Mouse (Mus musculus) embryonic facial prominence, embryonic 14.5 days (tissue): ENCODE measurements around the gene Tex11. TPM values are rescaled to one million over a fixed set of nuclear protein-coding genes. Genes with fewer than 3 reads are reported as not detected.
"Not testable (repeated sequence)": the region's sequence is repeated elsewhere in the genome, so short reads cannot be mapped to it uniquely, and the experiment has no call there.

Source experiments
- ATAC-seq: fragments of 200-750 bp; cut with Nextera tagmentation; 2 replicates; pipeline ENCODE4 v1.8.0; 2017; ENCODE audit warnings: low read depth, moderate number of reproducible peaks, moderate TSS enrichment
- DNase-seq: peaks from one replicate; pipeline ENCODE4 v3.0.0-alpha.2; 2015; ENCODE audit warnings: low spot score
- H3K27ac ChIP-seq: fragments of 300-500 bp; sonication (generic); replicated peaks from 2 replicates; pipeline ENCODE4 v1.5.1; 2014; ENCODE audit warnings: low read depth, mild to moderate bottlenecking, low read length, moderate library complexity
- H3K27me3 ChIP-seq: fragments of 300-500 bp; sonication (generic); replicated peaks from 2 replicates; pipeline ENCODE4 v1.6.1; 2014; ENCODE audit warnings: low read length; ENCODE audit not compliant: control insufficient read depth, insufficient read depth
- H3K36me3 ChIP-seq: fragments of 300-500 bp; sonication (generic); 2 replicates; pipeline ENCODE4 v1.6.1; 2014; ENCODE audit warnings: low read length, mixed read lengths; ENCODE audit not compliant: control insufficient read depth, insufficient read depth
- H3K4me1 ChIP-seq: fragments of 300-500 bp; sonication (generic); 2 replicates; pipeline ENCODE4 v1.6.1; 2014; ENCODE audit warnings: antibody characterized with exemption, low read length; ENCODE audit not compliant: control insufficient read depth, insufficient read depth
- H3K4me2 ChIP-seq: fragments of 300-500 bp; sonication (generic); 2 replicates; pipeline ENCODE4 v1.6.1; 2014; ENCODE audit warnings: low read depth, mild to moderate bottlenecking, low read length, moderate library complexity, mixed read lengths
- H3K4me3 ChIP-seq: fragments of 300-500 bp; sonication (generic); 2 replicates; pipeline ENCODE4 v1.5.1; 2014; ENCODE audit warnings: low read depth, mild to moderate bottlenecking, low read length
- H3K9ac ChIP-seq: fragments of 300-500 bp; sonication (generic); 2 replicates; pipeline ENCODE4 v1.6.1; 2014; ENCODE audit warnings: low read depth, mild to moderate bottlenecking, low read length, moderate library complexity, mixed read lengths
- H3K9me3 ChIP-seq: fragments of 300-500 bp; sonication (generic); 2 replicates; pipeline ENCODE4 v1.6.1; 2016; ENCODE audit warnings: low read length; ENCODE audit not compliant: control insufficient read depth
- WGBS: fragments of 180-500 bp; shearing (Covaris S2); extraction: QIAGEN DNeasy Blood & Tissue Kit; methylation state at CpG from one replicate; pipeline ENCODE4 v1.1.7; 2014; 5-methylcytosine and 5-hydroxymethylcytosine counted together
- polyA plus RNA-seq: library from polyadenylated mRNA; unstranded; fragments of >200 nt; fragmentation: Nextera tagmentation; extraction: Ambion mirVana; gene quantifications from 2 replicates; pipeline ENCODE4 v1.2.1, GENCODE M21; 2014

The Tex11 gene
- polyA plus RNA-seq: 0.08 and 0.38 TPM in 2 replicates

DNA sequence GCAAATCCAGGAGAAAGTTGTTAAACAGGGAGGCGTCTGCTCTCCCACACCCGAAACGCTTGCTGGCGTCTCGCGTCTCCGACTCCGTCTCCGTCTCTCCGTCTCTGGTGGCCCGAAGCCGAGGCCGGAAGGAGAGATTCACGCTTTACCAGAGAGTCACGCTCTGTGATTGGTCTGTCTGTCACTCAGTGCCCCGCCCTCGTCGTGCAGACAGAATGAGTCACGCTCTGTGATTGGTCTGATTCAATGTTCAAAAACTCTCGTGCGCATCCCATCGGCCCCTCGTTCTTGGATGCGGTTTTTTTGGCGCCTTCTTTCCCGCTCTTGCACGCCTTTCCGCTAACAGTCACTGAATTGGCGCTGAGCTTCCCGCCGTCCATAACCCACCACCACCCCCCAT is at the start of gene Tex11:
Tex11 (minus strand) TSS at position 127 of the 400 bp plus-strand sequence.
- Histone ChIP-seq H3K9ac (no peak within 1 kb of the TSS), H3K4me3 (no peak within 1 kb of the TSS), H3K4me1 (no peaks in the 10 kb centered on the region), H3K4me2 (no peak within 1 kb of the TSS), H3K27ac (no peak within 1 kb of the TSS), H3K36me3 (no peaks in the 10 kb centered on the region), H3K27me3 (no peaks in the 10 kb centered on the region), H3K9me3 (no peaks in the 10 kb centered on the region)
- 88% methylated on average over 31 of the region's 31 CpGs for WGBS
- DNase-seq: no peak
- ATAC-seq: no peak

GRCm38 (mm10) chrX:101085920-101086319 is 26.5 kb upstream of the Tex11 start, which contains the start of gene Slc7a3:
Gene Slc7a3 (minus strand): TSS chrX:101086020.
- no peak for DNase-seq
- no peak for ATAC-seq
- H3K4me3 ChIP-seq: peak within 1 kb of the TSS; percentile 28
- peak within 1 kb of the TSS; percentile 52 for H3K4me2 ChIP-seq
- H3K9ac ChIP-seq: no peak within 1 kb of the TSS
- H3K27ac ChIP-seq: no peak within 1 kb of the TSS
- peaks cover 21% of the 10 kb centered on the region; the same call in 1 of the 2 replicates for H3K27me3 ChIP-seq
- H3K4me1 ChIP-seq: no peaks in the 10 kb centered on the region
- 36% methylated on average over 11 of the region's 11 CpGs for WGBS
- H3K36me3 ChIP-seq: no peaks in the 10 kb centered on the region
- no peaks in the 10 kb centered on the region for H3K9me3 ChIP-seq

GRCm38 (mm10) chrX:101085211-101085610 is 25.7 kb upstream of the Tex11 start:
- not testable (repeated sequence) for H3K9ac ChIP-seq, H3K36me3 ChIP-seq, H3K27ac ChIP-seq, ATAC-seq, H3K9me3 ChIP-seq, H3K4me1 ChIP-seq, DNase-seq
- 18% methylated on average over 4 of the region's 9 CpGs for WGBS
- peaks cover 21% of the 10 kb centered on the region; the same call in 1 of the 2 replicates for H3K27me3 ChIP-seq
- peak overlapping the region; percentile 52 for H3K4me2 ChIP-seq
- H3K4me3 ChIP-seq: peak overlapping the region; percentile 28

DNA sequence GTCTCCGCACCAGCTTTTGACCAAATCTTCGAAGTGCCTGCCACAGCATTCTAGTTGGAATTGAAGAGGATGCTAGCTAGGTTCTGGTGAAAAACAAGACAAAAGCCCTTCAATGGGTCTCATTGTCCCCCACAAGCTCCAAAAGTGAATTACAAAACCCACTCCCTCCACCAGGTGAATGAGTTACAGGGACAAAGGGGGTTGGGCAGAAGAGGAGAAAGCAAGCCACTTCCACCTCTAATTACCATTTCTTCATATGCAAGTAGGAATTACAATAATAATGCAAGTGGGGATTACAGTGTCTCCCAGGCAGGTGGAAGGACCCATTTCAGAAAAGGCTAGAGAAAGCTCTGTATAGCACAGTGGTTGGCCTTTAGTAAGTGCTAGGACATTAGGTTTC is 24.7 kb upstream of the Tex11 start:
- Histone ChIP-seq H3K36me3 (no peaks in the 10 kb centered on the region), H3K4me1 (no peaks in the 10 kb centered on the region), H3K4me3 (no peak overlapping the region), H3K9ac (no peak overlapping the region), H3K27ac (no peak overlapping the region), H3K4me2 (peak overlapping the region; percentile 52), H3K9me3 (no peaks in the 10 kb centered on the region), H3K27me3 (peaks cover 21% of the 10 kb centered on the region; the same call in 1 of the 2 replicates)
- DNase-seq (no peak), ATAC-seq (no peak)
- 55% methylated on average over 2 of the region's 2 CpGs for WGBS

DNA sequence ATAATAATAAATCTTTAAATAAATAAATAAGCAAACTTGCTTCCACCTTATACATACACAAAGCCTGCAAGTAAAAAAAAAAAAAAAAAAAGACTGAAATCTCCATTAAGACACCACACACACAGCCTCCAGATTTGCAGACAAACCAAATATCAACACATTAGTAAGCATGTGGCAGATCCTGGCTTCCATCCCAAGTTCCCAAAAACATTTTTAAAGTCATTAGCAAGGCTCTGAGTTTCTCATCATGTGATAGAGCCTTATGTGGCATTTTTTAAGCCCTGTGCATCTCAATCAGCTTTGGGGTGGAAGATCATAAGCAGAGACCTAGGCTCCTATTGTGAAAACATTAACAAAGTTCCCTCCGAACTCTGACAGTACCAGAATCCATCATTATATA is 5.8 kb upstream of the Tex11 start:
- no peak overlapping the region for H3K4me3 ChIP-seq
- H3K4me1 ChIP-seq: no peaks in the 10 kb centered on the region
- DNase-seq (no peak), ATAC-seq (no peak)
- no peak overlapping the region for H3K4me2 ChIP-seq
- no peak overlapping the region for H3K9ac ChIP-seq
- H3K27me3 ChIP-seq: 0 out of 2 replicates have a peak, but pooled peaks cover 2% of the 10 kb centered on the region
- H3K9me3 ChIP-seq: no peaks in the 10 kb centered on the region
- no peak overlapping the region for H3K27ac ChIP-seq
- no peaks in the 10 kb centered on the region for H3K36me3 ChIP-seq
- 67% methylated on average over 1 of the region's 1 CpGs for WGBS

GRCm38 (mm10) chrX:101063503-101063902 is 4.0 kb upstream of the Tex11 start:
- Histone ChIP-seq H3K27me3 (0 out of 2 replicates have a peak, but pooled peaks cover 2% of the 10 kb centered on the region), H3K9me3 (no peaks in the 10 kb centered on the region), H3K36me3 (no peaks in the 10 kb centered on the region), H3K4me3 (no peak overlapping the region), H3K9ac (no peak overlapping the region), H3K4me1 (no peaks in the 10 kb centered on the region), H3K4me2 (no peak overlapping the region), H3K27ac (no peak overlapping the region)
- no peak for ATAC-seq
- 50% methylated on average over 2 of the region's 2 CpGs for WGBS
- peak; percentile 6 for DNase-seq

DNA sequence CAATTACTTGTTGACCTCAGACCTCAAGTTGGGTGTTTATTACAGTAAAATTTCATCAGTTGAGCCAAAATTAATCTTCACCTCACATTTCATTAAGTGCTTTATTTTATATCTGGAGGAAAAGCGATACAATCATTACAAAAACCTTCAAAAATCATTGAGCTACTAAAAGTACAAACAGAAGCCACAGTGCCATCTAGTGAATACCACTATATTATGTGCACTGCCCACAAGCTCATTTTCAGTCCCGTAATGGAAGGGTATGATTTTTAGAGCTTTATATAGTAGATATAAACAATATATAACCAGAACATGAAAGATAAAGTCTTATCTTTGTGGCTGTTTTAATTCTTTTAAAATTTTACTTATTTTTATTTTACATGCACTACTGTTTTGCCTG is 115.8 kb downstream of the Tex11 start:
- H3K4me3 ChIP-seq: no peak overlapping the region
- no peak overlapping the region for H3K27ac ChIP-seq
- no peak for ATAC-seq
- peak; percentile 30 for DNase-seq
- no peaks in the 10 kb centered on the region for H3K4me1 ChIP-seq
- no peaks in the 10 kb centered on the region for H3K36me3 ChIP-seq
- 36% methylated on average over 2 of the region's 2 CpGs for WGBS
- H3K4me2 ChIP-seq: no peak overlapping the region
- no peaks in the 10 kb centered on the region for H3K9me3 ChIP-seq
- H3K9ac ChIP-seq: no peak overlapping the region
- peaks cover 2% of the 10 kb centered on the region for H3K27me3 ChIP-seq

GRCm38 (mm10) chrX:100839211-100839610 is 220.3 kb downstream of the Tex11 start:
- no peak for ATAC-seq
- Histone ChIP-seq H3K36me3 (no peaks in the 10 kb centered on the region), H3K4me1 (no peaks in the 10 kb centered on the region), H3K4me2 (no peak overlapping the region), H3K9ac (no peak overlapping the region), H3K9me3 (no peaks in the 10 kb centered on the region), H3K4me3 (no peak overlapping the region), H3K27ac (no peak overlapping the region), H3K27me3 (peaks cover 3% of the 10 kb centered on the region; the same call in 1 of the 2 replicates)
- no peak for DNase-seq

DNA sequence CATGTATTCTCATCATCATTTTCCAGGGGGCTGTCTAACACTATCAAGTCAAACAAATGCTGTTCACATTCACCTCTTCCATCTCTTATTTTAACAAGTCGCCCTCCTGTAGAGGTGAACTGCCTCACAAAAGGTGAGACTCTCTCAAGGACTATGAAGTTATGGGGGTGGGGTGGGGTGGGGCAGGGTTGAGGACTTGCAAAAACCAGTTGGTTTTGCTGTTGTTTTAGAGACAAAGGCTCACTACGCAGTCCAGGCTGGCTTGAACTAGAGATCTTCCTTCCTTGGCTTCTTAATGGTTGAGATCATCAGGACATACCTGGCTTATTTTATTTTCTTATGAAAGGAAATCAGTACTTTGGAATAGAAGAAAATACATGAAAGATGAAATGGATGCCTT is 226.7 kb downstream of the Tex11 start:
- Histone ChIP-seq H3K9ac (no peak overlapping the region), H3K4me3 (no peak overlapping the region), H3K4me1 (no peaks in the 10 kb centered on the region), H3K27me3 (peaks cover 6% of the 10 kb centered on the region; the same call in 1 of the 2 replicates), H3K36me3 (no peaks in the 10 kb centered on the region), H3K4me2 (no peak overlapping the region), H3K9me3 (no peaks in the 10 kb centered on the region), H3K27ac (no peak overlapping the region)
- no peak for ATAC-seq
- WGBS: 70% methylated on average over 2 of the region's 2 CpGs
- DNase-seq: no peak
